Mouse (Mus musculus): ENCODE measurements around the gene 4932438H23Rik.

DNA sequence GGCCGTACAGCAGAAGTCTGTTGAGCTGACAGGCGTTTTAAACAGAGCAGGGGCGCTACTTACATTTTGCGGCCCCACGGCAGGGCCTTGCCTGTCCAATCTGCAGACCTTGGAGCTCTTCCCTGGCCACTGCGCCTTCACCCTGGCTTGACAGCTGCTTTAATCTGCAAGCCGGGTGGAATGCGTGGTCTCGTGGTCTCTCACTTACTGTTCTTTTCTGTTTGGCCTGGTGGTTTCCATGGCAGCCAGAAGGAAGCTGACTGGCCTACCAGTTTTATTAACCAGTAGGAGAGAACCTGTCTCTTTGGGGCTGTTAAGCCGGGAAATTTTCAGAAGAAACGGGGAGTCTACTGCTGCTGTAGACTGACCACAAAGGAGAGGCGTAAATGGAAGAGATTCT, 26.0 kb downstream of the 4932438H23Rik start:
- TF ChIP-seq NRF1 (IDR thresholded peaks at IDR 0.05; ENCODE audit: insufficient read depth, low read depth, low read length, poor library complexity, severe bottlenecking) = no peak
- no peak for TF ChIP-seq POLR2AphosphoS5 (IDR thresholded peaks at IDR 0.05; ENCODE audit: borderline replicate concordance, low read depth, low read length)
- TF ChIP-seq MEF2A (IDR thresholded peaks at IDR 0.05; ENCODE audit: extremely low read depth, insufficient replicate concordance, low read depth, low read length, poor library complexity, severe bottlenecking) = no peak
- TF ChIP-seq KAT2A (conservative IDR thresholded peaks at IDR 0.05; ENCODE audit: low read depth, low read length) = no peak
- TF ChIP-seq ZMIZ1 (IDR thresholded peaks at IDR 0.05; ENCODE audit: low read depth, low read length) = no peak
- TF ChIP-seq POLR2A (IDR thresholded peaks at IDR 0.05; ENCODE audit: control insufficient read depth in 1 of 2, insufficient read depth in 1 of 2, low read depth in 1 of 2, low read length in 2 of 2, poor library complexity in 1 of 2) = no peak
- no peak for TF ChIP-seq POLR2AphosphoS2 (IDR thresholded peaks at IDR 0.05; ENCODE audit: low read length)
- TF ChIP-seq BHLHE40 (IDR thresholded peaks at IDR 0.05; ENCODE audit: borderline replicate concordance, low read depth, low read length) = no peak
- TF ChIP-seq MXI1 (IDR thresholded peaks at IDR 0.05; ENCODE audit: low read depth, low read length) = no peak
- no peak for TF ChIP-seq CTCF (IDR thresholded peaks at IDR 0.05 in 2 of 3, conservative IDR thresholded peaks at IDR 0.05 in 1 of 3; ENCODE audit: control insufficient read depth in 1 of 3, insufficient read depth in 1 of 3, low read depth in 2 of 3, low read length in 3 of 3, poor library complexity in 1 of 3, severe bottlenecking in 1 of 3)
- TF ChIP-seq SMC3 (IDR thresholded peaks at IDR 0.05; ENCODE audit: low read depth, low read length) = no peak
- TF ChIP-seq MYB (IDR thresholded peaks at IDR 0.05; ENCODE audit: low read depth, low read length) = no peak
- TF ChIP-seq ZC3H11A (IDR thresholded peaks at IDR 0.05; ENCODE audit: low read depth, low read length) = no peak
- TF ChIP-seq NELFE (IDR thresholded peaks at IDR 0.05; ENCODE audit: low read depth, low read length) = no peak

All from MEL (cell line).